Mouse (Mus musculus) layer of hippocampus, postnatal 25 days (tissue): ENCODE results near the gene Gm20425. TPM values are rescaled to one million over a fixed set of nuclear protein-coding genes. Genes with fewer than 3 reads are reported as not detected.
A peak's percentile ranks its signal among the peaks of the same experiment; 100 is the strongest.

Experiments
- DNase-seq, 2 experiments: peaks; one replicate each; pipeline ENCODE4 v3.0.0; 2022; ENCODE audit warnings: mixed read lengths in 2 of 2, low spot score in 1 of 2; ENCODE audit errors: extremely low spot score in 1 of 2
- total RNA-seq, 2 experiments: library from RNA; stranded (reverse); gene quantifications; 2 replicates each; pipeline ENCODE4 v1.2.3; 2021

Gm20425 gene
- total RNA-seq: 10 to 100 TPM in 1 of 2 experiments, 1 to 10 TPM in 1; 6.6 to 11.5 TPM

GRCm38 (mm10) chr9:103230151-103230951, at the start of gene Gm20425, which contains the start of gene Trf:
Gene Gm20425 (minus strand): TSS chr9:103230307.
Gene Trf (minus strand): TSS chr9:103230444.
- DNase-seq: peak in 1 of 2 experiments; percentile 30

- no peak for DNase-seq
Observed at GRCm38 (mm10) chr9:103276876-103277275, 46.8 kb upstream of the Gm20425 start.

GRCm38 (mm10) chr9:103275676-103276075, 45.6 kb upstream of the Gm20425 start:
- DNase-seq: no peak

- DNase-seq: no peak
Observed at GRCm38 (mm10) chr9:103274819-103275218, 44.7 kb upstream of the Gm20425 start.

GRCm38 (mm10) chr9:103271104-103271503, 41.0 kb upstream of the Gm20425 start:
- no peak for DNase-seq

- no peak for DNase-seq
Observed at GRCm38 (mm10) chr9:103265778-103266177, 35.7 kb upstream of the Gm20425 start.

- no peak for DNase-seq
Observed at GRCm38 (mm10) chr9:103252906-103253305, 22.8 kb upstream of the Gm20425 start.

GRCm38 (mm10) chr9:103248618-103249017, 18.5 kb upstream of the Gm20425 start:
- no peak for DNase-seq

- no peak for DNase-seq
Observed at GRCm38 (mm10) chr9:103246526-103247168, 16.5 kb upstream of the Gm20425 start.

GRCm38 (mm10) chr9:103243640-103244039, 13.5 kb upstream of the Gm20425 start:
- DNase-seq: no peak

- no peak for DNase-seq
Observed at GRCm38 (mm10) chr9:103241206-103241605, 11.1 kb upstream of the Gm20425 start.

- DNase-seq: no peak
Observed at GRCm38 (mm10) chr9:103239471-103239870, 9.4 kb upstream of the Gm20425 start.

- no peak for DNase-seq
Observed at GRCm38 (mm10) chr9:103234565-103235165, 4.6 kb upstream of the Gm20425 start.

- DNase-seq: no peak
Observed at GRCm38 (mm10) chr9:103234059-103234458, 4.0 kb upstream of the Gm20425 start.

GRCm38 (mm10) chr9:103233006-103233395, 2.9 kb upstream of the Gm20425 start:
- no peak for DNase-seq

GRCm38 (mm10) chr9:103232232-103233005, 2.3 kb upstream of the Gm20425 start:
- DNase-seq: no peak

GRCm38 (mm10) chr9:103229037-103229867, 855 bp downstream of the Gm20425 start:
- no peak for DNase-seq

- no peak for DNase-seq
Observed at GRCm38 (mm10) chr9:103228370-103229003, 1.6 kb downstream of the Gm20425 start.

GRCm38 (mm10) chr9:103227760-103228159, 2.3 kb downstream of the Gm20425 start:
- no peak for DNase-seq
